Mouse (Mus musculus) bone marrow, adult 2 months (tissue): ENCODE measurements around the gene Zbtb43. TPM values are rescaled to one million over a fixed set of nuclear protein-coding genes. Genes with fewer than 3 reads are reported as not detected.
A peak's percentile ranks its signal among the peaks of the same experiment; 100 is the strongest.

Source experiments
- H3K27ac ChIP-seq: fragments of 200-500 bp; 2 replicates; pipeline ENCODE4 v1.5.1; 2012; ENCODE audit warnings: low read depth, mild to moderate bottlenecking, control low read depth, inconsistent platforms, low read length; ENCODE audit not compliant: control insufficient read depth, poor library complexity, insufficient read depth
- H3K4me1 ChIP-seq: fragments of 200-500 bp; 2 replicates; pipeline ENCODE4 v1.6.1; 2011; ENCODE audit warnings: low read length; ENCODE audit not compliant: control insufficient read depth, insufficient read depth
- H3K4me3 ChIP-seq: fragments of 200-500 bp; replicated peaks from 2 replicates; pipeline ENCODE3; 2011; ENCODE audit warnings: mild to moderate bottlenecking, low read depth, low read length, control low read depth; ENCODE audit not compliant: control insufficient read depth
- CTCF ChIP-seq: fragments of 200-500 bp; IDR thresholded peaks from 2 replicates; pipeline ENCODE4 v1.5.1; 2011; ENCODE audit warnings: low read length, control low read depth; ENCODE audit not compliant: control insufficient read depth, insufficient read depth
- POLR2A ChIP-seq: fragments of 200-500 bp; IDR thresholded peaks from 2 replicates; pipeline ENCODE4 v1.6.1; 2011; ENCODE audit warnings: low read depth, mild to moderate bottlenecking, control low read depth, low read length, borderline replicate concordance; ENCODE audit not compliant: control insufficient read depth
- WGBS: fragments of 180-500 bp; shearing (Covaris S2); methylation state at CpG from one replicate; pipeline ENCODE4 v1.1.7; 2018; 5-methylcytosine and 5-hydroxymethylcytosine counted together
- polyA plus RNA-seq: library from polyadenylated mRNA; stranded (reverse); fragments of >200 nt; gene quantifications from 2 replicates; pipeline ENCODE4 v1.2.4, GENCODE M21; 2011; ENCODE audit warnings: low replicate concordance; ENCODE audit not compliant: missing spikeins, insufficient read depth, insufficient read length

Zbtb43 gene
- polyA plus RNA-seq, 1 experiment = 11.1 TPM

DNA sequence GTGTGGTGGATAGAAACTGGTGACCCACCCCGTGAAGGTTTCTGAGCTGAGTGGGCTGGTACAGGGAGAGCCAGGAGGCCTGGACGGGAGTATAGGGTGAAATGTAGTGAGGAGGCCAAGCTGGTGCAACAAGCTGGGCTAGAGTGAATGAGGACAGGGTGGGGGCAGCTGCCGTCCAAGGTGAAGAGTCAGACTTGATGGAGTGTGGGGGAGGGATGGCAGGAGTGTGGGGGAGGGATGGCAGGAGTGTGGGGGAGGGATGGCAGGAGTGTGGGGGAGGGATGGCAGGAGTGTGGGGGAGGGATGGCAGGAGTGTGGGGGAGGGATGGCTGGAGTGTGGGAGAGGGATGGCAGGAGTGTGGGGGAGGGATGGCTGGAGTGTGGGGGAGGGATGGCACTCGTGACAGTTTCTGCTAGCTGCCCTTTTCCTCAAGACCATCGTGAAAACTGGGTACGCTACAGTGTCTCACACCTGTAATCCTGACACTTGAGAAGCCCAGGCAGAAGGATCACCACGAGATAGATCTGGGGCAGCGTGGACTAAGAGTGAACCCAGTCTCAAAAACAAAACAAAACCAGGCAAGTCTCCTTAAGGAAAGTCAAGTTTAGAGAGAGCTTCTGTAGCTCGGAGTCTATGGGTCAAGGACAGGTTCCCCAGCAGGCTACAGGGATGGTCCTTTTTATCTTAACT lies 28.2 kb downstream of the Zbtb43 start:
- no peak overlapping the region for H3K4me3 ChIP-seq
- 41% methylated on average over 9 of the region's 9 CpGs for WGBS
- no peak overlapping the region for H3K27ac ChIP-seq
- TF ChIP-seq CTCF = no peak
- TF ChIP-seq POLR2A = no peak
- H3K4me1 ChIP-seq = no peaks in the 10 kb centered on the region; the same call in 1 of the 2 replicates

DNA sequence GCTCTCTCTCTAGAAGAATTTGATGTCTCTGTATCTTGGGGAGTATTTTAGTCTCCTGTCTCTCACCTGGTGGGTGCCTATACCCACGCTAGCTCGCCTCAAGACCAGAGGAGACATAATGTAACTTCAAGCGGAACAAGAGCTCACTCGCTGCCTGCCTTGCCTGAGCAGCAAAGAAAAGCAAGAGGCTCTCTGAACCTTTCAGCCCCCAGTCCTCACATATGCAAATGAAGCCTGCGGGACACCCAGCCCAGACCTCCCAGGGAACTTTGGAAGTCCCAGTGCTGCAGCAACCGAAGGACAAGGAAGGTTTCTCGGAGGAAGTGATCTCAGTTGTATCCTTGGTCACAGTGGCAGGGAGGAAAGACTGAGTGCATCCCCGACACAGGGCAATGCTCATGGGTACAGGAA lies 28.9 kb downstream of the Zbtb43 start:
- TF ChIP-seq POLR2A (no peak), CTCF (no peak)
- H3K4me1 ChIP-seq = no peaks in the 10 kb centered on the region; the same call in 1 of the 2 replicates
- WGBS = 35% methylated on average over 8 of the region's 8 CpGs
- H3K4me3 ChIP-seq = no peak overlapping the region
- H3K27ac ChIP-seq = no peak overlapping the region

GRCm38 (mm10) chr2:33438377-33438776 lies 30.0 kb downstream of the Zbtb43 start:
- 68% methylated on average over 2 of the region's 2 CpGs for WGBS
- H3K27ac ChIP-seq = no peak overlapping the region
- TF ChIP-seq POLR2A = no peak
- no peak overlapping the region for H3K4me3 ChIP-seq
- no peaks in the 10 kb centered on the region; the same call in 1 of the 2 replicates for H3K4me1 ChIP-seq

- TF ChIP-seq POLR2A (no peak), CTCF (no peak)
- H3K27ac ChIP-seq = no peak overlapping the region
- no peaks in the 10 kb centered on the region; the same call in 1 of the 2 replicates for H3K4me1 ChIP-seq
- WGBS = 80% methylated on average over 11 of the region's 11 CpGs
- no peak overlapping the region for H3K4me3 ChIP-seq
Measured at GRCm38 (mm10) chr2:33437184-33437583, 31.2 kb downstream of the Zbtb43 start.

DNA sequence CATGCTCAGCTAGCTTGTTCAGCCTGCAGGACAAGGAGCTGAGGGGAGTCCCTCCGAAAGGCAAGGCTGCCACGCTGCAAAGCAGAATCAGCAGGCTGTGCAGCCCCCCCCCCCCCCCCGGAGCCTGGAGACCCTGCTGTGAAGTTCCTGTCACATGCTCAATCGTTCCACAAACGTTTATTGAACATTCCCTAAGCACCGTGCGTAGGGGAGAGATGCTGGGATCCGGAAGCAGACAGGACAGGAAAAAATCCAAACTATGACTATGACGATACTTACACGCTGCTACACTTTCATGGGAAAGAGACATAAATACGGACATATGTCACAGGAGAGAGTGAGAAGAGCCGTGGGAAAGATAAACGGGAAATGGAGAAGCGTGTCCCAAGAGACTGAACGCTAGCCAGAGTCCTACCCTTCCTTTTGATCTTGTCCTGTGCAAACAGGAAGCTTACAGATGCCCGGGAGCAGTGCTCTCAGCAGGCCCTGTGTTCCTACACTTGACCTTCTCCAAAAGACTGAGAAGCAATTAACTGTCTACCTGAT lies 32.3 kb downstream of the Zbtb43 start:
- H3K27ac ChIP-seq = no peak overlapping the region
- WGBS = 12% methylated on average over 16 of the region's 16 CpGs
- no peaks in the 10 kb centered on the region; the same call in 1 of the 2 replicates for H3K4me1 ChIP-seq
- TF ChIP-seq POLR2A = no peak
- H3K4me3 ChIP-seq = peak overlapping the region; percentile 48

GRCm38 (mm10) chr2:33435036-33435650 lies 33.2 kb downstream of the Zbtb43 start:
- WGBS = 77% methylated on average over 8 of the region's 8 CpGs
- Histone ChIP-seq H3K4me1 (no peaks in the 10 kb centered on the region; the same call in 1 of the 2 replicates), H3K27ac (no peak overlapping the region), H3K4me3 (no peak overlapping the region)
- no peak for TF ChIP-seq CTCF
- TF ChIP-seq POLR2A = no peak

DNA sequence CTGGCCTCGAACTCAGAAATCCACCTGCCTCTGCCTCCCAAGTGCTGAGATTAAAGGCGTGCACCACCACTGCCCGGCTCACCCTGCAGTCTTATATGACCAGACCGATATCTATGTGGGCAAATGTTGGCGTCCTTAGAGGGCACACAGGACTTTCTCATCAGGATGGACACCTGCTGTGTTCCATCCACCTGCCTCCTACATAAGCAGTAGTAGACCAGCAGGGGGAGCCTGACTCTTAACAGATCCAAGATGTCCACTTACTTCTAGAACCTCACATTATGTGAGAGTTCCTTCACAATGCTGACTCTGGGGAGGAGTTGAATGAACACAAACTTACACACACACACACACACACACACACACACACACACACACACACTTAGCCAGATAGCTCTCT lies 35.5 kb downstream of the Zbtb43 start:
- H3K4me1 ChIP-seq = no peaks in the 10 kb centered on the region; the same call in 1 of the 2 replicates
- H3K4me3 ChIP-seq = no peak overlapping the region
- WGBS = 69% methylated on average over 5 of the region's 5 CpGs
- peak; percentile 59 for TF ChIP-seq CTCF
- TF ChIP-seq POLR2A = no peak
- no peak overlapping the region for H3K27ac ChIP-seq
